ENCODE assay signal across 12 mouse cellular contexts in the genomic region with DNA sequence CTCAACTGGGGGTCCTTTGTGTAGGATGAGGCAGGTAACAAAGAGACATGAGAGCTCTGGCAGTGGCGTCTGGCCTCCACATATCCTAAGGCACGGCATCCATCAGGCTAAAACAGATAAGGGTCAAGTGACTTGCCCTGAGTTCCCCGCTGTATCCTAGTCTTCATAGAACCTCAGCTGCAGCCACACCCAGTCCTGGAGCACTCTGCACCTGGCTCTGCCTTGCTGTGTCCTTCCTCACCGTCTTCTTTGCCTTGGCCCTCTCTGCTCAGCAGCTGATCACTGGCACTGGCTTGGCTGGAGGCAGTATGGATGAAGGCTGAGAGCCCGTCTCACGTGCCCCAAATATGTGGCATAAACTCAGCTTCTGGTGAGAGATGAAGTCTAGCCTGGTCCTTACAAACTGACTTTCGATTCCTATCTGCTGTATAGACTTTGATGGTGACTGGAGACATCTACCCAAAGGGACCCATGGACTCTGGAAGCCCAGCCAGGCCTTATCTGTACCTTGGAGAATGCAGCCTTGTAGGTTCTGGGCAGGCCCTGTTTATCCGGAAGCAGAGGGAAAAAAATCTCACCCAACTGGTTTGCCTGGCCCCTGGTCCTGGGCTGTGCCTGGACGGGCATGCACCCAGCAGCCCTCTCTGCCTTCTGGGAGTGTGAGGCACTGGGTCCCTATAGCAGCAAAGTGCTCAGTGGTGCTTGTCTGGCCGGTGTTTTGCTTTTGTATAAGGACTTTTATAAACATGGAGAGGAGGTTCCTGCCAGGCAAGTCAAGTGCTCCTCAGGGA. TPM values are rescaled to one million over a fixed set of nuclear protein-coding genes. Genes with fewer than 3 reads are reported as not detected.
DNase-seq lines count a peak whose midpoint lies in the region; ATAC-seq and TF ChIP-seq lines count a peak whose summit lies in the region.
"Had no signal": no experiment of that assay in that cellular context is flagged by ENCODE, and none has a peak within 500 bp of the region (broad histone marks: within the 10 kb centered on the region; RNA-seq: fewer than 3 reads in every experiment).

No protein-coding gene starts in this region.

- no peaks in the 10 kb centered on the region for H3K9me3 ChIP-seq in intestine, embryonic 16.5 days (ENCODE audit: control insufficient read depth, low read length)
- no peaks in the 10 kb centered on the region for H3K9me3 ChIP-seq in stomach, embryonic 14.5 days (ENCODE audit: control insufficient read depth, low read depth, low read length)

- peaks cover 13% of the 10 kb centered on the region for H3K36me3 ChIP-seq in intestine, embryonic 16.5 days (ENCODE audit: control insufficient read depth, insufficient read depth, low read length)
- H3K36me3 ChIP-seq in stomach, embryonic 14.5 days (ENCODE audit: control insufficient read depth, insufficient read depth, low read length), result peaks cover 24% of the 10 kb centered on the region

- TF ChIP-seq POLR2A in cerebellum, adult 2 months (IDR thresholded peaks at IDR 0.05; ENCODE audit: borderline replicate concordance, insufficient read depth, low read length), result no peak

- H3K4me2 ChIP-seq in intestine, embryonic 16.5 days (ENCODE audit: low read depth, low read length), result peak overlapping the region; percentile 36
- H3K4me2 ChIP-seq in stomach, embryonic 14.5 days (replicated peaks; ENCODE audit: low read depth, low read length), result no peak overlapping the region

- H3K4me1 ChIP-seq in intestine, embryonic 16.5 days (ENCODE audit: control insufficient read depth, insufficient read depth, low read length), result peaks cover 38% of the 10 kb centered on the region
- peaks cover 25% of the 10 kb centered on the region for H3K4me1 ChIP-seq in stomach, embryonic 14.5 days (ENCODE audit: control insufficient read depth, insufficient read depth, low read length)
- no peaks in the 10 kb centered on the region; the same call in 1 of the 2 replicates for H3K4me1 ChIP-seq in cerebellum, adult 2 months (ENCODE audit: control insufficient read depth, insufficient read depth, low read length)

- WGBS in intestine, embryonic 16.5 days, result 44% methylated on average over 10 of the region's 10 CpGs
- WGBS in stomach, embryonic 14.5 days, result 55% methylated on average over 10 of the region's 10 CpGs
- WGBS in cerebellum, adult 2 months, result 79% methylated on average over 10 of the region's 10 CpGs

- ATAC-seq in intestine, embryonic 16.5 days, result peak; percentile 97
- peak; percentile 89 for ATAC-seq in stomach, embryonic 14.5 days (ENCODE audit: insufficient number of reproducible peaks, insufficient read depth, low FRiP score, low read depth)
- no peak for ATAC-seq in erythroid progenitor cell, adult 5-6 weeks (replicated peaks; ENCODE audit: low FRiP score, poor library complexity, severe bottlenecking)
- ATAC-seq: forebrain, postnatal 0 days had no signal

- H3K9ac ChIP-seq in intestine, embryonic 16.5 days (ENCODE audit: low read depth, low read length), result no peak overlapping the region; the same call in 1 of the 2 replicates
- no peak overlapping the region for H3K9ac ChIP-seq in stomach, embryonic 14.5 days (replicated peaks; ENCODE audit: low read depth, low read length)
- H3K9ac ChIP-seq: forebrain, postnatal 0 days had no signal

- H3K27ac ChIP-seq in intestine, embryonic 16.5 days (ENCODE audit: low read length), result peak overlapping the region; percentile 83
- H3K27ac ChIP-seq in stomach, embryonic 14.5 days (ENCODE audit: low read length), result peak overlapping the region; percentile 90
- H3K27ac ChIP-seq in cerebellum, adult 2 months (ENCODE audit: insufficient read depth, low read length), result no peak overlapping the region
- H3K27ac ChIP-seq: macrophage had no signal

- H3K27me3 ChIP-seq in intestine, embryonic 16.5 days (replicated peaks; ENCODE audit: control insufficient read depth, insufficient read depth, low read length), result no peaks in the 10 kb centered on the region
- no peaks in the 10 kb centered on the region for H3K27me3 ChIP-seq in stomach, embryonic 14.5 days (ENCODE audit: control insufficient read depth, insufficient read depth, low read length)
- H3K27me3 ChIP-seq in cerebellum, adult 2 months (ENCODE audit: control insufficient read depth, insufficient read depth, low read length), result no peaks in the 10 kb centered on the region

- DNase-seq in ovary, postnatal 36 days (ENCODE audit: low spot score), result peak; percentile 45
- no peak for DNase-seq in ovary, postnatal 14 days (ENCODE audit: low spot score)
- DNase-seq in kidney, postnatal 4 days, result peak; percentile 56 to 74
- DNase-seq in spleen, postnatal 14 days (ENCODE audit: low spot score in 2 of 2), result no peak
- no peak for DNase-seq in cerebellum, adult 2 months
- DNase-seq: forebrain, postnatal 0 days; thymus, postnatal 14 days had no signal

- peak overlapping the region; percentile 8; the same call in 1 of the 2 replicates for H3K4me3 ChIP-seq in intestine, embryonic 16.5 days (ENCODE audit: low read length)
- no peak overlapping the region for H3K4me3 ChIP-seq in stomach, embryonic 14.5 days (ENCODE audit: low read depth, low read length)
- no peak overlapping the region for H3K4me3 ChIP-seq in cerebellum, adult 2 months (replicated peaks; ENCODE audit: insufficient read depth, low read depth, low read length)

- no peak for TF ChIP-seq CTCF in cerebellum, adult 2 months (IDR thresholded peaks at IDR 0.05; ENCODE audit: borderline replicate concordance, insufficient read depth, low read depth, low read length)

RNA-seq across cellular contexts. Expression of a gene that starts 9.7 kb away (rescaled TPM):
- 24.3 and 26.1 TPM in 2 replicates for polyA plus RNA-seq in intestine, embryonic 16.5 days (2015; fragmentation: Nextera tagmentation; extraction: Ambion mirVana)
- 16.1 and 17.0 TPM in 2 replicates for polyA plus RNA-seq in stomach, embryonic 14.5 days (2014; fragmentation: Nextera tagmentation; extraction: Ambion mirVana)
- 8.9 and 9.9 TPM in 2 replicates for polyA plus RNA-seq in cerebellum, adult 2 months (2012; rRNA removed)
- 2.5 TPM in 1 of 2 replicates, not detected in the other for total RNA-seq in erythroid progenitor cell, adult 5-6 weeks (2015; ENCODE audit: low replicate concordance)
- total RNA-seq in erythroid progenitor cell, adult 5-6 weeks (2017; ENCODE audit: low replicate concordance), result 0.26 TPM in 1 of 2 replicates, not detected in the other

RNA-seq across cellular contexts. Expression of a gene that starts 44.8 kb away (rescaled TPM):
- 0.10 and 0.15 TPM in 2 replicates for polyA plus RNA-seq in intestine, embryonic 16.5 days (2015; fragmentation: Nextera tagmentation; extraction: Ambion mirVana)
- polyA plus RNA-seq in stomach, embryonic 14.5 days (2014; fragmentation: Nextera tagmentation; extraction: Ambion mirVana), result 0.14 and 0.17 TPM in 2 replicates
- 17.4 and 22.6 TPM in 2 replicates for polyA plus RNA-seq in cerebellum, adult 2 months (2012; rRNA removed)
- not detected in 2 replicates for total RNA-seq in erythroid progenitor cell, adult 5-6 weeks (2015; ENCODE audit: low replicate concordance)
- not detected in 2 replicates for total RNA-seq in erythroid progenitor cell, adult 5-6 weeks (2017; ENCODE audit: low replicate concordance)
- total RNA-seq: hematopoietic stem cell, adult 5-6 weeks had no signal

RNA-seq across cellular contexts. Expression of a gene that starts 45.2 kb away (rescaled TPM):
- 4.0 and 4.4 TPM in 2 replicates for polyA plus RNA-seq in intestine, embryonic 16.5 days (2015; fragmentation: Nextera tagmentation; extraction: Ambion mirVana)
- 4.9 and 6.6 TPM in 2 replicates for polyA plus RNA-seq in stomach, embryonic 14.5 days (2014; fragmentation: Nextera tagmentation; extraction: Ambion mirVana)
- 12.2 and 14.3 TPM in 2 replicates for polyA plus RNA-seq in cerebellum, adult 2 months (2012; rRNA removed)
- total RNA-seq in erythroid progenitor cell, adult 5-6 weeks (2015; ENCODE audit: low replicate concordance), result not detected in 2 replicates
- 0.64 and 8.5 TPM in 2 replicates for total RNA-seq in erythroid progenitor cell, adult 5-6 weeks (2017; ENCODE audit: low replicate concordance)

Comparison
In these comparisons a context has a peak if more than half of its experiments do, and no peak if none do; other contexts are left out.
1. DNase-seq: peak in ovary, postnatal 36 days (single experiment) and kidney, postnatal 4 days (2 of 2); none in ovary, postnatal 14 days (single experiment), spleen, postnatal 14 days (0 of 2) and cerebellum, adult 2 months (0 of 2).
2. RNA of a gene that starts 44.8 kb away (polyA plus RNA-seq): 17.4 to 22.6 TPM in cerebellum, adult 2 months; 0.10 to 0.15 TPM in intestine, embryonic 16.5 days and 0.14 to 0.17 TPM in stomach, embryonic 14.5 days; every median in the first group is over 10 times any median in the second.